Mouse (Mus musculus): ENCODE measurements at regions not wholly inside any gene's neighbourhood (a gene's known extent, or its start where the extent isn't known, plus 50 kb on each side); places are given as distances from the start of the nearest gene placed in this dataset.

DNA sequence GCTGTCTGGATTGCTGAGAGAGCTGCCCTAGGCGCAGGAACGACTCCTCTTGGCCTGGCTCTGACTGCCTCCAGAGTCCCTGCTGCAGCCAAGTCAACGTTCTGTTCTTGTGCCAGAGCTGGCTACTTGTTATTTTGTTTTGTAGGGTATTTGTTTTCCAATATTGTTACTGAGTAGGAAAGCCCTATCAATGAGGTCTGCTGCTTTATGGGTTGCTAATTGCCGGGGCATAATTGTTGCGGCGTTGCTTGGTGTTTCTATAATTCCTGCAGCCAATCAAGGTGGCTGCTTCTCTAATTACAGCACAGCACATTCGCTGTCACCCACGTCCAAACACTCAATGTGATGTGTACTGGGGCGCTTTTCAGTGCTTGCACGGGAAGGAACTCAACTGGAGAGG lies 589.4 kb downstream of the Tox3 start:
- Histone ChIP-seq H3K9me3 (ENCODE audit: control insufficient read depth, low read length) (no peaks in the 10 kb centered on the region), H3K4me3 (ENCODE audit: control insufficient read depth in 1 of 2, insufficient read depth in 1 of 2, low read depth in 1 of 2, low read length in 2 of 2) (no peak overlapping the region), H3K4me1 (ENCODE audit: control insufficient read depth in 2 of 2, insufficient read depth in 2 of 2, low read length in 2 of 2) (no peaks in the 10 kb centered on the region), H3K36me3 (ENCODE audit: control insufficient read depth, insufficient read depth, low read length) (no peaks in the 10 kb centered on the region), H3K27ac (replicated peaks in 1 of 2; ENCODE audit: control insufficient read depth in 1 of 2, insufficient read depth in 1 of 2, low read depth in 2 of 2, low read length in 2 of 2) (no peak overlapping the region), H3K9ac (ENCODE audit: low read length) (no peak overlapping the region), H3K4me2 (ENCODE audit: low read length) (no peak overlapping the region), H3K27me3 (ENCODE audit: control insufficient read depth, insufficient read depth, low read length) (no peaks in the 10 kb centered on the region)
- WGBS: 70% methylated on average over 10 of the region's 10 CpGs
- no peak for ATAC-seq (ENCODE audit: insufficient number of reproducible peaks, insufficient read depth, low FRiP score, low read depth)

DNA sequence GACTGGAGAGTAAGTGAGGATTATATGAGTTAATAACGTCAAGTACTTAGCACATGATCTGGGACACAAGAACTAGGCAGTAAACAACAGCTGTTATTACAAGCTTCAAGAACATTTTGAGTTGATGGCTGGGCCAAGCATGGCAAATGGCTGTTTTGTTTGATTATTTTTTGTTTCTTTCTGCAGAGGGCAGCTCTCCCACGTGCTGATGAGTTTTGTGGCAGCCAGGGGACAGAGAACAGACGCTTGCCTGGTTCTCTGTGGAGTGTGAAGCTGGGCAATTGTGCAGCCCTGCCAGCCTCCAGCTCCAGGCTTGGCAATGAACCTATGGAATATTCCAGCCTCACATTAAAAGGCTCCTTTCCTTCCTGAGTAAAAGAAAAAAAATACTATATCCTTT lies 592.2 kb downstream of the Tox3 start:
- H3K27me3 ChIP-seq (ENCODE audit: control insufficient read depth, insufficient read depth, low read length): no peaks in the 10 kb centered on the region
- no peaks in the 10 kb centered on the region for H3K36me3 ChIP-seq (ENCODE audit: control insufficient read depth, insufficient read depth, low read length)
- no peak for ATAC-seq (ENCODE audit: insufficient number of reproducible peaks, insufficient read depth, low FRiP score, low read depth)
- no peak overlapping the region for H3K4me2 ChIP-seq (ENCODE audit: low read length)
- no peaks in the 10 kb centered on the region for H3K4me1 ChIP-seq (ENCODE audit: control insufficient read depth in 2 of 2, insufficient read depth in 2 of 2, low read length in 2 of 2)
- H3K4me3 ChIP-seq (ENCODE audit: control insufficient read depth in 1 of 2, insufficient read depth in 1 of 2, low read depth in 1 of 2, low read length in 2 of 2): no peak overlapping the region
- H3K9me3 ChIP-seq (ENCODE audit: control insufficient read depth, low read length): no peaks in the 10 kb centered on the region
- H3K9ac ChIP-seq (ENCODE audit: low read length): no peak overlapping the region
- H3K27ac ChIP-seq (replicated peaks in 1 of 2; ENCODE audit: control insufficient read depth in 1 of 2, insufficient read depth in 1 of 2, low read depth in 2 of 2, low read length in 2 of 2): no peak overlapping the region
- WGBS: 50% methylated on average over 3 of the region's 3 CpGs

DNA sequence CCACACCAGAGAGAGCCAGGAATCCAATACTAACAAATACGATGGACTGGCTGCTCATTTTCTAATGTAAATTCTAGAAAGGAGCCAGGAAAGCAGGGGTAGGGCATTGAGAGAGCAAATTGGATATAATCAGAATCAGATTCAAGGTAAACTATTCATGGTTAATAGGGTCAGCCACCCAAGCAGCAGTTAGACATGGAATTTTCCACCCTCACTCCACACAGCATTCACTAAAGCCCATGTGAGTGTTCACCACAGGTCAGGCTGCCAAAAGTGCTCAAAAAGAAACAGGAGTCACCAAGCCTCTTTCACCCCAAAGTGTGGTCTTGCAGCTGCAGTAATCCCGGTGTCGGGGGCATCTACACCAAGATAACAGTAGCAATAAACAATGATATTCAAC lies 596.9 kb downstream of the Tox3 start:
- ATAC-seq (ENCODE audit: insufficient number of reproducible peaks, insufficient read depth, low FRiP score, low read depth): no peak
- H3K4me1 ChIP-seq (ENCODE audit: control insufficient read depth in 2 of 2, insufficient read depth in 2 of 2, low read length in 2 of 2): no peaks in the 10 kb centered on the region
- H3K4me2 ChIP-seq (ENCODE audit: low read length): no peak overlapping the region
- 83% methylated on average over 3 of the region's 3 CpGs for WGBS
- no peaks in the 10 kb centered on the region for H3K9me3 ChIP-seq (ENCODE audit: control insufficient read depth, low read length)
- no peaks in the 10 kb centered on the region for H3K36me3 ChIP-seq (ENCODE audit: control insufficient read depth, insufficient read depth, low read length)
- no peaks in the 10 kb centered on the region for H3K27me3 ChIP-seq (ENCODE audit: control insufficient read depth, insufficient read depth, low read length)
- no peak overlapping the region for H3K9ac ChIP-seq (ENCODE audit: low read length)
- H3K27ac ChIP-seq (replicated peaks in 1 of 2; ENCODE audit: control insufficient read depth in 1 of 2, insufficient read depth in 1 of 2, low read depth in 2 of 2, low read length in 2 of 2): no peak overlapping the region
- H3K4me3 ChIP-seq (ENCODE audit: control insufficient read depth in 1 of 2, insufficient read depth in 1 of 2, low read depth in 1 of 2, low read length in 2 of 2): no peak overlapping the region

DNA sequence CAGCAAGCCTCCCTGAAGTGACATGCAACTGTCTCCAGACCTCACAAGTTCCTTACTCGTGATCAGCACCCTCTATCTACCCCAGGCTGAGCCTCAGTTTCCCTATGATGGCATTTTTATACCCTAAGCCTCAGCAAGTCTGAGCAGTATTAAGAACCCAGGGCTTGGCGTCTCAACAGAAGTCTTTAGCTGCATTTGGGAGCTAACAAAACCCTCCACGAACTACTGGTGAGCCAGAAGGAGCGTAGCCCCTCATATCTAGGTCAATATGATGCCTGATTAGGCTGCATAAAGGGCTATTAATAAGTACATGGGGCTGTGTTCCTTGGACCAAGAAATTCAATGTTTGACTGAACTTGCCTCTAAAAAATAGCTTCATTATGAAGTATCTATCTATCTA lies 600.4 kb downstream of the Tox3 start:
- H3K36me3 ChIP-seq (ENCODE audit: control insufficient read depth, insufficient read depth, low read length): no peaks in the 10 kb centered on the region
- WGBS: 63% methylated on average over 4 of the region's 4 CpGs
- no peak for ATAC-seq (ENCODE audit: insufficient number of reproducible peaks, insufficient read depth, low FRiP score, low read depth)
- H3K4me1 ChIP-seq (ENCODE audit: control insufficient read depth in 2 of 2, insufficient read depth in 2 of 2, low read length in 2 of 2): no peaks in the 10 kb centered on the region
- no peaks in the 10 kb centered on the region for H3K9me3 ChIP-seq (ENCODE audit: control insufficient read depth, low read length)
- no peak overlapping the region for H3K9ac ChIP-seq (ENCODE audit: low read length)
- no peak overlapping the region for H3K4me3 ChIP-seq (ENCODE audit: control insufficient read depth in 1 of 2, insufficient read depth in 1 of 2, low read depth in 1 of 2, low read length in 2 of 2)
- H3K27ac ChIP-seq (replicated peaks in 1 of 2; ENCODE audit: control insufficient read depth in 1 of 2, insufficient read depth in 1 of 2, low read depth in 2 of 2, low read length in 2 of 2): no peak overlapping the region
- no peaks in the 10 kb centered on the region for H3K27me3 ChIP-seq (ENCODE audit: control insufficient read depth, insufficient read depth, low read length)
- no peak overlapping the region for H3K4me2 ChIP-seq (ENCODE audit: low read length)

DNA sequence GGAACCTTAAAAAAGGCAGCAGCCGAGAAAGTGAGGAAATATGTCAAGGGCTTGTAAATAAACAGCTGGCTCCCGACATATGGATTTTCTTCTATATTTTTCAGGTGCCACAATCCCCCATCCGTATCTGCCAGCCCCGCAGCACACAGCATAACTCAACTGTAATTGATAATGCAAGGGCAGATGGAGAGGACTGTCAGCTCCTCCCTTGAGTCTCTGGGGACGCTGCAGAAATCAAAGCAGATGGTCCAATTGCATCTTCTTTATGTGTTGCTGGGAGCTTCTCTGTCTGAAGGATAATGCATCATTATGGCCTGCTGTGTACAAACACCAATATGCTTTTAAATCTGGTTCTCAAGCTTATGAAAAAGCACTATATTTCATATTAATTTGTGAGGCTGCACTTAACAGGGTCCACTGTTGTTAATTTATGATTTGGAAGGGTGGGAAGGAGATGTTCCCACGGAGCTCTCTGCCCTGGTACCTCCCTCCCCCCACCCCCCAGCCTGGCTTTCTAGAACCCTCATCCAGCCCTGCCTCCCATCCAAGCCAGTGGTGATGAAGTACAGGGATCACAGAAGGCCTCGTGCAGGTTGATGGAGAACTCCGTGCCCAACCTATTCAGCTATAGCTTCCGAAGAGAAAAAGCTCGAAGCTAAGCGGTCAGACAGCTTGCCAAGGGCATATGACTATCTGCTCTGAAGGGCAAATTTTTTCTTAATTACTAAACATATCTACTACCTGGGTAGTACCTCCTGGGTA lies 603.7 kb downstream of the Tox3 start:
- Histone ChIP-seq H3K36me3 (ENCODE audit: control insufficient read depth, insufficient read depth, low read length) (no peaks in the 10 kb centered on the region), H3K4me3 (ENCODE audit: control insufficient read depth in 1 of 2, insufficient read depth in 1 of 2, low read depth in 1 of 2, low read length in 2 of 2) (no peak overlapping the region), H3K9ac (ENCODE audit: low read length) (no peak overlapping the region), H3K27ac (replicated peaks in 1 of 2; ENCODE audit: control insufficient read depth in 1 of 2, insufficient read depth in 1 of 2, low read depth in 2 of 2, low read length in 2 of 2) (no peak overlapping the region), H3K4me1 (ENCODE audit: control insufficient read depth in 2 of 2, insufficient read depth in 2 of 2, low read length in 2 of 2) (no peaks in the 10 kb centered on the region), H3K4me2 (ENCODE audit: low read length) (no peak overlapping the region), H3K9me3 (ENCODE audit: control insufficient read depth, low read length) (no peaks in the 10 kb centered on the region), H3K27me3 (ENCODE audit: control insufficient read depth, insufficient read depth, low read length) (no peaks in the 10 kb centered on the region)
- 81% methylated on average over 11 of the region's 11 CpGs for WGBS
- ATAC-seq (ENCODE audit: insufficient number of reproducible peaks, insufficient read depth, low FRiP score, low read depth): no peak

DNA sequence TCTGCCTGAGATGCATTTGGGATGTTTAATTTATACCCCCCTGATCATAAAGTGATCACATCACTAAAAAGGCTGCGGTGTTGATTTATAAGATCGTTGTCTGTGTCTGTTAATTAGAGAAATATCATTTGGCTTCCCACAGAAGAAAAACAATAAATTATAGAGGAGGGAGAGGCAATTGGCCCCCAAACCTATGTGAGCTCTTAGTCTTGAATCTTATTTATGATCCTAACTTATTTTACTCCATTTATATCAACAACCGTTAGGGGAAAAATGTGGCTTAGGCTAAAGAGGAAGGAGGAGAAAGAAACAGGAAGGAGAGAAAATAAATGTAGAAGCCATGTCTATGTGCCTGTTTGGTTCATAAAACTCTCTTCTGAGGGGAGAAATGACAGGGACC lies 609.5 kb downstream of the Tox3 start:
- Histone ChIP-seq H3K36me3 (ENCODE audit: control insufficient read depth, insufficient read depth, low read length) (no peaks in the 10 kb centered on the region), H3K4me2 (ENCODE audit: low read length) (no peak overlapping the region), H3K9me3 (ENCODE audit: control insufficient read depth, low read length) (no peaks in the 10 kb centered on the region), H3K4me1 (ENCODE audit: control insufficient read depth in 2 of 2, insufficient read depth in 2 of 2, low read length in 2 of 2) (no peaks in the 10 kb centered on the region), H3K27ac (replicated peaks in 1 of 2; ENCODE audit: control insufficient read depth in 1 of 2, insufficient read depth in 1 of 2, low read depth in 2 of 2, low read length in 2 of 2) (no peak overlapping the region), H3K4me3 (ENCODE audit: control insufficient read depth in 1 of 2, insufficient read depth in 1 of 2, low read depth in 1 of 2, low read length in 2 of 2) (no peak overlapping the region), H3K9ac (ENCODE audit: low read length) (no peak overlapping the region), H3K27me3 (ENCODE audit: control insufficient read depth, insufficient read depth, low read length) (no peaks in the 10 kb centered on the region)
- ATAC-seq (ENCODE audit: insufficient number of reproducible peaks, insufficient read depth, low FRiP score, low read depth): no peak
- WGBS: 95% methylated on average over 3 of the region's 3 CpGs

DNA sequence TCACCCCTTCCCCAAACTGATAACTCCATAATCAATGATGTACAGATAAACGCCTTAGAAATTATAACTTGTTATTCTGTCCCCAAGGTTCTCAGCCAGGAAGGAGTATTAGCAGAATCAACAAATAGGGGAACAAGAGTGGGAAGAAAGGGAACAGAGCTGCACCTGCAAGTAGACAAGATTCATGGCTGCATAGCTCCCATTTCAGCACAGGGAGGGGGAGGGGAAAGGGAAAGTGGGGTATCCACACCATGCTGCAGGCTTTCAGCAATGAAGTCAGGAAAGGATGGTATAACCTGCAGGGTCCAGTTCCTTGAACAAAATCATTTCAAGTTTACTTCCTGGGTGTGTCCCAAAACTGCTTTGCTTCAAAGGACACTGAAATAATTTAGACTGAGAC lies 610.5 kb downstream of the Tox3 start:
- Histone ChIP-seq H3K4me2 (ENCODE audit: low read length) (no peak overlapping the region), H3K36me3 (ENCODE audit: control insufficient read depth, insufficient read depth, low read length) (no peaks in the 10 kb centered on the region), H3K9me3 (ENCODE audit: control insufficient read depth, low read length) (no peaks in the 10 kb centered on the region), H3K27me3 (ENCODE audit: control insufficient read depth, insufficient read depth, low read length) (no peaks in the 10 kb centered on the region), H3K4me1 (ENCODE audit: control insufficient read depth in 2 of 2, insufficient read depth in 2 of 2, low read length in 2 of 2) (no peaks in the 10 kb centered on the region), H3K4me3 (ENCODE audit: control insufficient read depth in 1 of 2, insufficient read depth in 1 of 2, low read depth in 1 of 2, low read length in 2 of 2) (no peak overlapping the region), H3K27ac (replicated peaks in 1 of 2; ENCODE audit: control insufficient read depth in 1 of 2, insufficient read depth in 1 of 2, low read depth in 2 of 2, low read length in 2 of 2) (no peak overlapping the region), H3K9ac (ENCODE audit: low read length) (no peak overlapping the region)
- WGBS: 74% methylated on average over 1 of the region's 1 CpGs
- no peak for ATAC-seq (ENCODE audit: insufficient number of reproducible peaks, insufficient read depth, low FRiP score, low read depth)

DNA sequence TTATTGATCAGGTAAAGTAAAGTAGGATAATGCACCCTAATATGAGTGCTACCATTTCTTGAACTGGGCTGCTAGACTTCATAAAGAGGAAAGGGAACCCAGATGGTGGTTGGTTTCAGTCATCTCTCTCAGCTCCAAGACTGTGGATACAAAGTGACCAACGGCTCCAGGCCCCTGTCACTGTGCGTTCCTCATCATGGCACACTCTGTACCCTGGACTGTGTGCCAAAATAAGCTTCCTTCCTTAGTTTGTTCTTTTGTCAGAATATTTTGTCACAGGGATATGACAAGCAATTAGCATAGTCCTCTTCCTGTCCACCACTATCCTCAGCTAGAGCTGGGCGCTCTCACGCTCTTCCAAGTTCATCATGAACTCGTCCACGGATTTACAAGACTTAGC lies 620.9 kb downstream of the Tox3 start:
- no peaks in the 10 kb centered on the region for H3K36me3 ChIP-seq (ENCODE audit: control insufficient read depth, insufficient read depth, low read length)
- H3K9ac ChIP-seq (ENCODE audit: low read length): no peak overlapping the region
- H3K27ac ChIP-seq (replicated peaks in 1 of 2; ENCODE audit: control insufficient read depth in 1 of 2, insufficient read depth in 1 of 2, low read depth in 2 of 2, low read length in 2 of 2): no peak overlapping the region
- no peaks in the 10 kb centered on the region for H3K9me3 ChIP-seq (ENCODE audit: control insufficient read depth, low read length)
- H3K4me3 ChIP-seq (ENCODE audit: control insufficient read depth in 1 of 2, insufficient read depth in 1 of 2, low read depth in 1 of 2, low read length in 2 of 2): no peak overlapping the region
- no peak for ATAC-seq (ENCODE audit: insufficient number of reproducible peaks, insufficient read depth, low FRiP score, low read depth)
- H3K4me1 ChIP-seq (ENCODE audit: control insufficient read depth in 2 of 2, insufficient read depth in 2 of 2, low read length in 2 of 2): peaks cover 2 to 5% of the 10 kb centered on the region in 2 experiments; a peak in 2 of 4 replicates
- H3K4me2 ChIP-seq (ENCODE audit: low read length): no peak overlapping the region
- H3K27me3 ChIP-seq (ENCODE audit: control insufficient read depth, insufficient read depth, low read length): no peaks in the 10 kb centered on the region
- WGBS: 80% methylated on average over 6 of the region's 6 CpGs
